Mouse (Mus musculus): Measurements from ENCODE around the gene Col1a1.

The Col1a1 gene

DNA sequence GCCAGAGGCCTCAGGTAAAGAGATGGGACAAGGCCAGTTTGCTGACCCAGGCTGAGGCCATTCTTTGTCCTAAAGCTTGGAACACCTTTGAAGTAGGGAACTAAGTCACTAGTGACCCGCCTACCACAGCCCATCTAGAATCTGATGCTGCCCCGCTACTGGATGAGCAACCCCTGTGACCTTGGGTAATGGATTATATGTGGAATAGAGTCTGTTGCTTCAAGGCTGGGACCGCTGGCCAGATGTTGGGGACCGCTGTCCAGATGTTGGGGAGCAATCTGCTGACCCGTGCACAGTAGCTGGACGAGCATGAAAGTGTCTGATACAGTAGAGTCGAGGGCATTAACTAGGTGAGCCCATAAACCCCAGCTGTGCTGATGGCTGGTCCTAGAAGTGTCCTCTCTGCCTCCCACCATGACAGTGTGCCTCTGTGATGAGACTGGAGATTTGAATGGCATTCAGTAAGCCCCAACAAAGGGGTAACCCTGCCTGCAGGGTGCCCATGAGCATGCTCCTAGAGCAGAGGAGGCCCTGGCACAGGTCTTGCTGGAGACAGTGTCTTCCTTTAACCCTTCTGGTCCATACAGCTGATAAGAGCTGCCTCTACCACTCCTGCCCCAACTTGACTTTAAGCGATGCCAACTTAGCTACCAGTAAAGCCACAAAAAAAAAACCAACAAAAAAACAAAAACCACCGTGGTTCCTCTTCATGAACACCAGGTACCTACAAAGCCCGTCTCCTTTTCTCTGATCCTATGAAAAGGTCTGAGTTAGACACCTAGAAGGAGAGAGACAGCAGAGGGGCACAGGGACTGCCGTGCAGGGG, 59.1 kb downstream of the Col1a1 start:
- in situ Hi-C loops (cut with MboI, MseI), result no loop called here

DNA sequence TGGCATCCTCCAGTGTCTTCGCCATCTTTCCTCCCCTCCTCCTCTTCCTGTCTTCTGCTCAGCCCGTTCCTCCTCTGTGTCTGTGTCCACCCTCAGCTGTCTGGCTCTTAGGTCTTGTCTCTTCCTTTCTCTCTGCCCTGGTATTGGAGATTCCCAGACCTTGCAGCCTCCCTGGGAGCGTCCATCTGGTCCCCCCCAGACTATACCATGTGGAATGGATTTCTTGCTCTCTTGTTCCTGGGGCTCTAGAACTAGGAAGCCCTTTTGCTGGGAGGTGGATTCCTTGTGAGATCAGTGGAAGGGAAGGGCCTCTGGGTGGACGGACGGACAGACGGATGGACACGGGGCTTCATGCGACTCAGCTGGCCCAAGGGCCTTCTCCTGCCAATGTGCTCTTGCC, 60.1 kb downstream of the Col1a1 start:
- in situ Hi-C loops (cut with MboI, MseI), result no loop called here

DNA sequence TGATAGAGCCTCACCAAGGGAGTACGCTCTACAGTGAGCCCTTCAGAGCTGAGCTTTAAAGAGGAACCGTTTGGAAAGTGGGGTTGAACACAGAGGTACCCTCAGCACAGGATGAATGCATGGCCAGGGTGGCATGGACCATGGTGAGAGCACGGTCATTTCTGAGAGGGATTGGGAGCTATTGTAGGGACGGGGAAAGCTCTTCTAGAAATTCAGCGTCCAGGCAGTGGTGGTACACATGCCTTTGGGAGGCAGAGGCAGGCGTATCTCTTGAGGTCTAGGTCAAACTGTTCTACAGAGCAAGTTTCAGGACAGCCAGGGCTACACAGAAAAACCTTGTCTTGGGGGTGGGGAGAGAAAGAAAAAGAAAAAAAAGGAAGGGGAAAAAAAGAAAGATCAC, 61.0 kb downstream of the Col1a1 start:
- in situ Hi-C loops (cut with MboI, MseI), result no loop called here

DNA sequence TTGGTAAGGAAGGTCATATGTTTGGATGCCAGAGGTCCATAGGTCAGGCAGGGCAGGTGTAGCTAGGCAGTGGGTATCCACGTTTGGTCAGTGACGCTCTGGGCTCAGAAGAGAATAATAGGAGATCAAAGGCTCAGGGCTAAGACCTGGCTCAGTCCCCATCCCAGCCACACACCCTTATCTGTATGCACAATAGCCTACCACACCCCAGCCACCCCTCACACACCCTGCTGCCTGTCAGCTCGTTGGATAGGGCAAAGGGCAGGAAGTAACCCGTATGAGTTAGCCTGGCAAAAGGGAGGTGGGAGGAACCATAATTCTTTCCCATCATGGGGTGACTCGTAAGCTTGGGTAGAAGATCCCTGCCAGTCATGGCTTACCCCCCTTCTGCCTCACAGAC, 61.6 kb downstream of the Col1a1 start:
- in situ Hi-C loops (cut with MboI, MseI), result no loop called here

GRCm38 (mm10) chr11:94998041-94998531, 62.1 kb downstream of the Col1a1 start:
- in situ Hi-C loops (cut with MboI, MseI), result no loop called here

- in situ Hi-C loops (cut with MboI, MseI), result no loop called here
Observed at GRCm38 (mm10) chr11:95000128-95000527, 64.1 kb downstream of the Col1a1 start.

DNA sequence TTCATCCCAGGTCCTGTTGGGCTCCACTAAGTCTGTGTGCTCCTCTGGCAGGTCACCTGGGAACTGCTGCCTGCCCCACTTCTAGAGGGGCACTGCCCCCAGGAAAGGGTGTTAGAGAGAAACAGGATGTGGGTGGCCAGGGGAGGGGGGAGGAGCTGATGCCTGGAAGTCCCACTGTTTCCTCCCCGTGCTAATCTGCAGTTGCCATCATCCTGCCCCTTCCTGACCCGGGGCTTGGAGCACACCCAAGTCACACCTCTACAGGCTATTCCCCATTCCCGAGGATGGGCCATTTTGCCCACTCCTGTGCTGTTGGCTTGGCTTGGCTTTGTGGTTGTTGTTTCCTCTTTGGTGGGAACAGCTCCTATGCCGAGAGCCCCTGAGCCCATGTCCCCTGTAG, 64.5 kb downstream of the Col1a1 start:
- in situ Hi-C loops (cut with MboI, MseI), result no loop called here

GRCm38 (mm10) chr11:95001058-95001457, 65.0 kb downstream of the Col1a1 start:
- in situ Hi-C loops (cut with MboI, MseI), result no loop called here

DNA sequence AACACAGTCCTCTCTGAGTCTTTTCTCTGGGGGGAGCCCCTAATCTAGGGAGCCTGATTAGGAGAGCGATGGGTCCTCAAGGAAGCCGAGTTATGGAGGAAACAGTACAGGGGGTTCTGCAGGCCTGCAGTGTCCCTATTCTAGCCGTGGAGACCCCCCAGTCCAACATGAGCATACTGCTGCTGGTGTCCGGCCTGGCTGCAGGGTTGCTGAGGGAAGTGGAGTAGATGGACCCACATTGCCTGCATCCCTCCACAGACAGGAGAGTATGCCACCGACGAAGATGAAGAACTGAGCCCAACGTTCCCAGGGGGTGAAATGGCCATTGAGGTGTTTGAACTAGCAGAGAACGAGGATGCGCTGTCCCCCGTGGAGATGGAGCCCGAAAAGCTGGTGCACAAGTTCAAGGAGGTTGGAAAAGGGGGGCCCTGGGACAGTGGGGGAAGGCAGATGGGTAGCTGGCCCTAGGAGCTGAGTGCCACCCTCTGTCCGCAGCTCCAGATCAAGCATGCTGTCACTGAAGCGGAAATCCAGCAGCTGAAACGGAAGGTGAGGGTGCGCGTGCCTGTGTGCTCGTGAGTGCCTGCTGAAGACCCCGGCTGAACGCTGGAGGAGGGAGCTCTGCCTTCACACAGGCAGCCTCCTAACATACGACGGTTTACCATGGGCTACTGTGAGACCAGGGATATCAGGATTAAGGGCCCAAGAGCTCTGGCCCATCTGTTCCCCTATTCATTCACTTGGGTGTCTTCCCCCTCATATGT, 65.7 kb downstream of the Col1a1 start:
- in situ Hi-C loops (cut with MboI, MseI), result no loop called here
